Mouse (Mus musculus) MEL (cell line): ENCODE measurements around the gene Ptprr.

Experiments
- CHD2 ChIP-seq: IDR thresholded peaks from 2 replicates; pipeline ENCODE4 v1.6.1; 2011; ENCODE audit warnings: low read length, improper control_type of control experiment
- CTCF ChIP-seq, 3 experiments: IDR thresholded peaks in 2 of 3; conservative IDR thresholded peaks in 1 of 3; 2 replicates each; pipeline ENCODE4 v1.5.1; 2011 to 2012; ENCODE audit warnings: low read length in 3 of 3, low read depth in 2 of 3, mild to moderate bottlenecking in 2 of 3, improper control_type of control experiment in 1 of 3, inconsistent platforms in 1 of 3, mixed read lengths in 1 of 3, moderate library complexity in 1 of 3; ENCODE audit not compliant: control insufficient read depth in 1 of 3, insufficient read depth in 1 of 3, poor library complexity in 1 of 3, severe bottlenecking in 1 of 3
- ELF1 ChIP-seq: IDR thresholded peaks from 2 replicates; pipeline ENCODE4 v1.6.1; 2014; ENCODE audit warnings: low read depth, mild to moderate bottlenecking, inconsistent platforms, low read length, improper control_type of control experiment, moderate library complexity
- EP300 ChIP-seq, 2 experiments: IDR thresholded peaks; 2 replicates each; pipeline ENCODE4 v1.6.1; 2011; ENCODE audit warnings: improper control_type of control experiment in 2 of 2, low read length in 2 of 2, low read depth in 1 of 2, mild to moderate bottlenecking in 1 of 2
- HCFC1 ChIP-seq: IDR thresholded peaks from 2 replicates; pipeline ENCODE4 v1.6.1; 2012; ENCODE audit warnings: low read depth, mild to moderate bottlenecking, inconsistent platforms, low read length, improper control_type of control experiment, moderate library complexity
- MXI1 ChIP-seq: IDR thresholded peaks from 2 replicates; pipeline ENCODE4 v1.6.1; 2011; ENCODE audit warnings: mild to moderate bottlenecking, low read depth, low read length, improper control_type of control experiment
- POLR2A ChIP-seq, 2 experiments: IDR thresholded peaks; 2 replicates each; pipeline ENCODE4 v1.6.1; 2011 to 2012; ENCODE audit warnings: low read length in 2 of 2, mild to moderate bottlenecking in 2 of 2, control low read depth in 1 of 2, improper control_type of control experiment in 1 of 2, low read depth in 1 of 2, moderate library complexity in 1 of 2; ENCODE audit not compliant: control insufficient read depth in 1 of 2, insufficient read depth in 1 of 2, poor library complexity in 1 of 2
- POLR2AphosphoS2 ChIP-seq: IDR thresholded peaks from 2 replicates; pipeline ENCODE4 v1.6.1; 2011; ENCODE audit warnings: low read length, improper control_type of control experiment
- RCOR1 ChIP-seq: IDR thresholded peaks from 2 replicates; pipeline ENCODE4 v1.6.1; 2012; ENCODE audit warnings: low read depth, mild to moderate bottlenecking, inconsistent platforms, low read length, improper control_type of control experiment
- SIN3A ChIP-seq: IDR thresholded peaks from 2 replicates; pipeline ENCODE4 v1.6.1; 2012; ENCODE audit warnings: low read length, improper control_type of control experiment, inconsistent platforms
- USF1 ChIP-seq: IDR thresholded peaks from 2 replicates; pipeline ENCODE4 v1.6.1; 2014; ENCODE audit warnings: low read depth, mild to moderate bottlenecking, inconsistent platforms, low read length, improper control_type of control experiment, moderate library complexity
- ZC3H11A ChIP-seq: IDR thresholded peaks from 2 replicates; pipeline ENCODE4 v1.6.1; 2012; ENCODE audit warnings: low read depth, mild to moderate bottlenecking, inconsistent platforms, low read length, improper control_type of control experiment
- ZKSCAN1 ChIP-seq: IDR thresholded peaks from 2 replicates; pipeline ENCODE4 v1.6.1; 2012; ENCODE audit warnings: low read depth, mild to moderate bottlenecking, inconsistent platforms, low read length, improper control_type of control experiment, moderate library complexity

- TF ChIP-seq RCOR1 (no peak), CHD2 (no peak), CTCF (IDR thresholded peaks at IDR 0.05 in 2 of 3, conservative IDR thresholded peaks at IDR 0.05 in 1 of 3; ENCODE audit: control insufficient read depth in 1 of 3, insufficient read depth in 1 of 3, low read depth in 2 of 3, low read length in 3 of 3, poor library complexity in 1 of 3, severe bottlenecking in 1 of 3) (no peak), POLR2AphosphoS2 (no peak), MXI1 (no peak), POLR2A (IDR thresholded peaks at IDR 0.05; ENCODE audit: control insufficient read depth in 1 of 2, insufficient read depth in 1 of 2, low read depth in 1 of 2, low read length in 2 of 2, poor library complexity in 1 of 2) (no peak), ZC3H11A (no peak), USF1 (no peak), EP300 (IDR thresholded peaks at IDR 0.05; ENCODE audit: low read depth in 1 of 2, low read length in 2 of 2) (no peak), HCFC1 (no peak), SIN3A (no peak), ELF1 (no peak), ZKSCAN1 (no peak)
Measured at GRCm38 (mm10) chr10:116117060-116117459, 99.0 kb downstream of the Ptprr start.
